Mouse (Mus musculus) hindbrain, embryonic 15.5 days (tissue): ENCODE measurements around the gene Kctd12b. TPM values are rescaled to one million over a fixed set of nuclear protein-coding genes. Genes with fewer than 3 reads are reported as not detected.
A peak's percentile ranks its signal among the peaks of the same experiment; 100 is the strongest.
"Not testable (repeated sequence)": the region's sequence is repeated elsewhere in the genome, so short reads cannot be mapped to it uniquely, and the experiment has no call there.

Experiments used
- ATAC-seq: fragments of 200-750 bp; cut with Nextera tagmentation; 2 replicates; pipeline ENCODE4 v1.8.0; 2017; ENCODE audit warnings: low read depth, moderate number of reproducible peaks, moderate TSS enrichment; ENCODE audit not compliant: low FRiP score
- H3K27ac ChIP-seq: fragments of 300-500 bp; sonication (generic); replicated peaks from 2 replicates; pipeline ENCODE4 v1.5.1; 2015; ENCODE audit warnings: mild to moderate bottlenecking, inconsistent platforms
- H3K27me3 ChIP-seq: fragments of 300-500 bp; sonication (generic); 2 replicates; pipeline ENCODE4 v1.6.1; 2015; ENCODE audit warnings: control low read depth, inconsistent platforms
- H3K36me3 ChIP-seq: fragments of 300-500 bp; sonication (generic); 2 replicates; pipeline ENCODE4 v1.6.1; 2015; ENCODE audit warnings: control low read depth, inconsistent platforms
- H3K4me1 ChIP-seq: fragments of 300-500 bp; sonication (generic); replicated peaks from 2 replicates; pipeline ENCODE4 v1.6.1; 2015; ENCODE audit warnings: control low read depth, inconsistent platforms
- H3K4me2 ChIP-seq: fragments of 300-500 bp; sonication (generic); 2 replicates; pipeline ENCODE4 v1.6.1; 2015; ENCODE audit warnings: moderate library complexity, mild to moderate bottlenecking, inconsistent platforms
- H3K4me3 ChIP-seq: fragments of 300-500 bp; sonication (generic); 2 replicates; pipeline ENCODE4 v1.5.1; 2015; ENCODE audit warnings: mild to moderate bottlenecking, inconsistent platforms
- H3K9ac ChIP-seq: fragments of 300-500 bp; sonication (generic); 2 replicates; pipeline ENCODE4 v1.6.1; 2015; ENCODE audit warnings: inconsistent platforms
- H3K9me3 ChIP-seq: fragments of 300-500 bp; sonication (generic); 2 replicates; pipeline ENCODE4 v1.6.1; 2016; ENCODE audit warnings: control low read depth, inconsistent platforms
- WGBS: fragments of 180-500 bp; shearing (Covaris S2); methylation state at CpG from one replicate; pipeline ENCODE4 v1.1.7; 2015; 5-methylcytosine and 5-hydroxymethylcytosine counted together
- polyA plus RNA-seq: library from polyadenylated mRNA; unstranded; fragments of >200 nt; fragmentation: Nextera tagmentation; extraction: Ambion mirVana; gene quantifications from 2 replicates; pipeline ENCODE4 v1.2.1, GENCODE M21; 2015

Gene Kctd12b
- polyA plus RNA-seq: 3.2 and 3.4 TPM in 2 replicates

DNA sequence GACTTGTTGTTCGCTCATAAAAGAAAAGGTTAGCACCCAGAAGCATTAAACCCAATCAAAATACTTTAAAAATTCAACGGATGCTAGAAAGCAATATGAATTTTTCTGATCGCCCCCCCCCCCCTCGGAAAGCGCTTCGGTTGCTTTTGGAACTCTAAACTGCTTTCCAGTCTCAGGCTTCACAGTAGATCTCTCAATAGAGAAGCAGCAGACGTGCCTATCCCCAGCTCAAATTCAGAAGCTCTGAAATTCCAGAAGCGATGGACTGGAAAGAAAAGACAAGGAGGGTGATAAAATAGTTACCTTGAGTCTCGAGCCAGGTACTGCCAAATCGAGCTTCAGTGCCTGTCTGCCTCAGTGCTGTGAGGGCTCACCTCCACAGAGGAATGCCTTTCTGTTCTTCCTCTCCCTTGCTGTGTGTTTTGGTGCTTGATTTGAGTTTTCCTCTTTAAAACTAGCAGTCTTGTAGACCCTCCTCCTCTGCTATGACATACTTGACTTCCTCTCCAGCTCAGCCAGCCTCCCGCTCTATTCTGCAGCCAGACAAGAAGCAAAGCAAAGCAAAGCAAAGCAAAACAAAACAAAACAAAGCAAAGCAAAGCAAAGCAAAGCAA lies at the start of gene Kctd12b:
TSS of gene Kctd12b (minus strand) at position 610 of the 614 bp plus-strand sequence.
- Histone ChIP-seq H3K36me3 (no peaks in the 10 kb centered on the region), H3K27me3 (no peaks in the 10 kb centered on the region), H3K4me3 (peak within 1 kb of the TSS; percentile 27), H3K27ac (peak within 1 kb of the TSS; percentile 21; the same call in 1 of the 2 replicates), H3K9me3 (no peaks in the 10 kb centered on the region), H3K4me1 (no peaks in the 10 kb centered on the region), H3K4me2 (peak within 1 kb of the TSS; percentile 45), H3K9ac (no peak within 1 kb of the TSS)
- 21% methylated on average over 11 of the region's 11 CpGs for WGBS
- ATAC-seq: no peak

GRCm38 (mm10) chrX:153742493-153742892 lies 46.3 kb upstream of the Kctd12b start:
- H3K9ac ChIP-seq: no peak overlapping the region
- no peaks in the 10 kb centered on the region for H3K4me1 ChIP-seq
- H3K27ac ChIP-seq: no peak overlapping the region
- no peak for ATAC-seq
- H3K36me3 ChIP-seq: no peaks in the 10 kb centered on the region
- no peak overlapping the region for H3K4me2 ChIP-seq
- no peaks in the 10 kb centered on the region for H3K9me3 ChIP-seq
- WGBS: 95% methylated on average over 3 of the region's 3 CpGs
- H3K4me3 ChIP-seq: no peak overlapping the region
- H3K27me3 ChIP-seq: no peaks in the 10 kb centered on the region

GRCm38 (mm10) chrX:153735697-153736096 lies 39.5 kb upstream of the Kctd12b start:
- Histone ChIP-seq H3K9me3 (no peaks in the 10 kb centered on the region), H3K4me1 (no peaks in the 10 kb centered on the region), H3K27me3 (no peaks in the 10 kb centered on the region), H3K27ac (no peak overlapping the region), H3K36me3 (peaks cover 4% of the 10 kb centered on the region; the same call in 1 of the 2 replicates), H3K4me2 (no peak overlapping the region), H3K4me3 (no peak overlapping the region), H3K9ac (no peak overlapping the region)
- ATAC-seq: no peak
- WGBS: 77% methylated on average over 4 of the region's 4 CpGs

GRCm38 (mm10) chrX:153724400-153724799 lies 28.2 kb upstream of the Kctd12b start:
- Histone ChIP-seq H3K4me2 (peak overlapping the region; percentile 58), H3K9ac (0 out of 2 replicates have a peak overlapping the region, but pooled peaks have one; percentile 10), H3K36me3 (no peaks in the 10 kb centered on the region), H3K27ac (0 out of 2 replicates have a peak overlapping the region, but pooled peaks have one; percentile 15), H3K4me1 (0 out of 2 replicates have a peak, but pooled peaks cover 2% of the 10 kb centered on the region), H3K27me3 (no peaks in the 10 kb centered on the region), H3K4me3 (peak overlapping the region; percentile 56), H3K9me3 (no peaks in the 10 kb centered on the region)
- ATAC-seq: no peak
- 40% methylated on average over 3 of the region's 3 CpGs for WGBS

GRCm38 (mm10) chrX:153723110-153723916 lies 27.1 kb upstream of the Kctd12b start, which contains the start of gene Nbdy:
Nbdy (plus strand) TSS chrX:153723590.
- Histone ChIP-seq H3K9ac (peak within 1 kb of the TSS; percentile 53), H3K27me3 (no peaks in the 10 kb centered on the region), H3K4me1 (0 out of 2 replicates have a peak, but pooled peaks cover 2% of the 10 kb centered on the region), H3K27ac (peak within 1 kb of the TSS; percentile 87), H3K4me2 (peak within 1 kb of the TSS; percentile 58), H3K36me3 (no peaks in the 10 kb centered on the region), H3K4me3 (peak within 1 kb of the TSS; percentile 56), H3K9me3 (no peaks in the 10 kb centered on the region)
- 19% methylated on average over 32 of the region's 32 CpGs for WGBS
- ATAC-seq: peak; percentile 94

- H3K9me3 ChIP-seq: no peaks in the 10 kb centered on the region
- no peaks in the 10 kb centered on the region for H3K36me3 ChIP-seq
- WGBS: 38% methylated on average over 4 of the region's 4 CpGs
- ATAC-seq: no peak
- no peaks in the 10 kb centered on the region for H3K4me1 ChIP-seq
- no peaks in the 10 kb centered on the region for H3K27me3 ChIP-seq
- no peak overlapping the region for H3K27ac ChIP-seq
- H3K4me2 ChIP-seq: no peak overlapping the region
- no peak overlapping the region for H3K4me3 ChIP-seq
- no peak overlapping the region for H3K9ac ChIP-seq
Measured at GRCm38 (mm10) chrX:153719602-153720001, 23.4 kb upstream of the Kctd12b start.

- no peak for ATAC-seq
- H3K9me3 ChIP-seq: no peaks in the 10 kb centered on the region
- WGBS: 85% methylated on average over 2 of the region's 2 CpGs
- H3K4me3 ChIP-seq: no peak overlapping the region
- no peak overlapping the region for H3K27ac ChIP-seq
- no peaks in the 10 kb centered on the region for H3K36me3 ChIP-seq
- H3K4me1 ChIP-seq: no peaks in the 10 kb centered on the region
- no peaks in the 10 kb centered on the region for H3K27me3 ChIP-seq
- H3K4me2 ChIP-seq: no peak overlapping the region
- no peak overlapping the region for H3K9ac ChIP-seq
Measured at GRCm38 (mm10) chrX:153716716-153717115, 20.5 kb upstream of the Kctd12b start.

DNA sequence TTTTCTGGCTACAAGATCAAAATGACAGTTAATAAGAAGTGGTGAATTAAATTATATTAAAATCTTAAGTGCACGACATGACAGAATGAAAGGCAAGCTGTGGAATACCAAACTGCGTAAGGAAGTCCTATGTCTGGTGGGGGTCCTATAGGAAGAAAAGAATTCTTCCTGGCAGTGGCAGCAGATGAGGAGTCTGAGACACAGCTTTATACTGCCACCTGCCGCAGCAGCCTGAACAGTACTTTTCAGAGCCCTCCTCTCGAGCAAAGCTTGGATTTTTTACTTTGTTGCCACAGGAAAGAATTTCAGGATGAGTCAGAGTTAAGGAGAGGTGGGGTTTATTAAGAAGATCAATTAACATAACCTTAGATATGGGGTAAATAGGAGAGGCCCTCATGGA lies 11.5 kb upstream of the Kctd12b start:
- Histone ChIP-seq H3K4me2 (no peak overlapping the region), H3K27ac (no peak overlapping the region), H3K4me1 (no peaks in the 10 kb centered on the region), H3K27me3 (no peaks in the 10 kb centered on the region), H3K36me3 (no peaks in the 10 kb centered on the region), H3K9ac (no peak overlapping the region), H3K4me3 (no peak overlapping the region), H3K9me3 (no peaks in the 10 kb centered on the region)
- peak; percentile 61; the same call in 1 of the 2 replicates for ATAC-seq
- 26% methylated on average over 4 of the region's 4 CpGs for WGBS

GRCm38 (mm10) chrX:153700463-153700862 lies 4.3 kb upstream of the Kctd12b start:
- Histone ChIP-seq H3K27ac (no peak overlapping the region), H3K36me3 (no peaks in the 10 kb centered on the region), H3K4me2 (no peak overlapping the region), H3K4me3 (no peak overlapping the region), H3K9ac (no peak overlapping the region), H3K27me3 (no peaks in the 10 kb centered on the region), H3K4me1 (no peaks in the 10 kb centered on the region), H3K9me3 (no peaks in the 10 kb centered on the region)
- 82% methylated on average over 3 of the region's 3 CpGs for WGBS
- no peak for ATAC-seq

- WGBS: 48% methylated on average over 2 of the region's 2 CpGs
- not testable (repeated sequence) for H3K27ac ChIP-seq, H3K4me1 ChIP-seq, H3K36me3 ChIP-seq, H3K9ac ChIP-seq, ATAC-seq, H3K4me3 ChIP-seq, H3K27me3 ChIP-seq, H3K4me2 ChIP-seq, H3K9me3 ChIP-seq
Measured at GRCm38 (mm10) chrX:153668233-153668632, 28.0 kb downstream of the Kctd12b start.

GRCm38 (mm10) chrX:153664903-153665302 lies 31.3 kb downstream of the Kctd12b start:
- H3K4me3 ChIP-seq: no peak overlapping the region
- 89% methylated on average over 3 of the region's 3 CpGs for WGBS
- no peaks in the 10 kb centered on the region for H3K4me1 ChIP-seq
- no peak for ATAC-seq
- H3K27me3 ChIP-seq: no peaks in the 10 kb centered on the region
- H3K9ac ChIP-seq: no peak overlapping the region
- H3K9me3 ChIP-seq: no peaks in the 10 kb centered on the region
- no peak overlapping the region for H3K27ac ChIP-seq
- no peak overlapping the region for H3K4me2 ChIP-seq
- no peaks in the 10 kb centered on the region for H3K36me3 ChIP-seq

- no peak overlapping the region for H3K4me3 ChIP-seq
- no peak overlapping the region for H3K27ac ChIP-seq
- no peaks in the 10 kb centered on the region for H3K36me3 ChIP-seq
- H3K9ac ChIP-seq: no peak overlapping the region
- 76% methylated on average over 3 of the region's 3 CpGs for WGBS
- H3K9me3 ChIP-seq: no peaks in the 10 kb centered on the region
- no peak overlapping the region for H3K4me2 ChIP-seq
- no peak for ATAC-seq
- H3K4me1 ChIP-seq: no peaks in the 10 kb centered on the region
- H3K27me3 ChIP-seq: no peaks in the 10 kb centered on the region
Measured at GRCm38 (mm10) chrX:153656949-153657348, 39.2 kb downstream of the Kctd12b start.
